Mouse (Mus musculus): Measurements from ENCODE around the gene Tex261. TPM values are rescaled to one million over a fixed set of nuclear protein-coding genes. Genes with fewer than 3 reads are reported as not detected.
"Not testable (repeated sequence)": the region's sequence is repeated elsewhere in the genome, so short reads cannot be mapped to it uniquely, and the experiment has no call there.

Gene Tex261
- polyA plus RNA-seq, 1 experiment from 2014 or later = 61.6 TPM

GRCm38 (mm10) chr6:83790533-83790932 is 14.9 kb upstream of the Tex261 start:
- not testable (repeated sequence) for H3K4me3 ChIP-seq (replicated peaks); H3K36me3 ChIP-seq (replicated peaks)
- 88% methylated on average over 5 of the region's 5 CpGs for WGBS

GRCm38 (mm10) chr6:83788554-83788953 is 12.9 kb upstream of the Tex261 start:
- Histone ChIP-seq H3K27ac (no peak overlapping the region), H3K4me2 (no peak overlapping the region), H3K4me3 (replicated peaks) (no peak overlapping the region), H3K9me3 (no peaks in the 10 kb centered on the region), H3K27me3 (peaks cover 4% of the 10 kb centered on the region), H3K9ac (no peak overlapping the region), H3K36me3 (replicated peaks) (no peaks in the 10 kb centered on the region), H3K4me1 (peaks cover 2% of the 10 kb centered on the region; the same call in 1 of the 2 replicates)
- 33% methylated on average over 7 of the region's 7 CpGs for WGBS
- peak; percentile 46 for ATAC-seq (ENCODE audit: low FRiP score)

More at GRCm38 (mm10) chr6:83790533-83790932, 14.9 kb upstream of the Tex261 start:
- not testable (repeated sequence) for ATAC-seq (ENCODE audit: low FRiP score); H3K9me3 ChIP-seq; H3K4me2 ChIP-seq; H3K9ac ChIP-seq; H3K4me1 ChIP-seq; H3K27me3 ChIP-seq; H3K27ac ChIP-seq

- WGBS = 77% methylated on average over 3 of the region's 3 CpGs
- no peak overlapping the region for H3K9ac ChIP-seq
- no peak overlapping the region for H3K27ac ChIP-seq
- H3K9me3 ChIP-seq = no peaks in the 10 kb centered on the region
- no peak overlapping the region for H3K4me2 ChIP-seq
- ATAC-seq (ENCODE audit: low FRiP score) = no peak
- no peak overlapping the region for H3K4me3 ChIP-seq (replicated peaks)
- no peaks in the 10 kb centered on the region for H3K36me3 ChIP-seq (replicated peaks)
- no peaks in the 10 kb centered on the region; the same call in none of the 2 replicates for H3K27me3 ChIP-seq
- peaks cover 2% of the 10 kb centered on the region; the same call in 1 of the 2 replicates for H3K4me1 ChIP-seq
These were observed 10.8 kb upstream of the Tex261 start for GRCm38 (mm10) chr6:83786426-83786825.

- H3K27me3 ChIP-seq = no peaks in the 10 kb centered on the region
- no peak for ATAC-seq (ENCODE audit: low FRiP score)
- H3K9ac ChIP-seq = no peak overlapping the region
- 3% methylated on average over 5 of the region's 5 CpGs for WGBS
- peaks cover 14% of the 10 kb centered on the region for H3K4me1 ChIP-seq
- no peak overlapping the region for H3K27ac ChIP-seq
- H3K36me3 ChIP-seq (replicated peaks) = no peaks in the 10 kb centered on the region
- no peak overlapping the region for H3K4me2 ChIP-seq
- no peaks in the 10 kb centered on the region for H3K9me3 ChIP-seq
- no peak overlapping the region for H3K4me3 ChIP-seq (replicated peaks)
These were observed 3.4 kb upstream of the Tex261 start for GRCm38 (mm10) chr6:83779026-83779425.

GRCm38 (mm10) chr6:83778306-83778705 is 2.7 kb upstream of the Tex261 start:
- Histone ChIP-seq H3K4me3 (replicated peaks) (no peak overlapping the region), H3K27ac (no peak overlapping the region), H3K27me3 (no peaks in the 10 kb centered on the region), H3K4me1 (peaks cover 18% of the 10 kb centered on the region), H3K9ac (no peak overlapping the region), H3K9me3 (no peaks in the 10 kb centered on the region), H3K36me3 (replicated peaks) (no peaks in the 10 kb centered on the region), H3K4me2 (no peak overlapping the region)
- 93% methylated on average over 7 of the region's 7 CpGs for WGBS
- no peak for ATAC-seq (ENCODE audit: low FRiP score)

GRCm38 (mm10) chr6:83774781-83775563 is 641 bp downstream of the Tex261 start:
- H3K4me2 ChIP-seq = peak overlapping the region; percentile 84
- 2% methylated on average over 14 of the region's 14 CpGs for WGBS
- peak overlapping the region; percentile 90 for H3K9ac ChIP-seq
- H3K9me3 ChIP-seq = no peaks in the 10 kb centered on the region
- peaks cover 23% of the 10 kb centered on the region for H3K36me3 ChIP-seq (replicated peaks)
- H3K4me3 ChIP-seq (replicated peaks) = peak overlapping the region; percentile 89
- H3K27ac ChIP-seq = peak overlapping the region; percentile 71
- H3K27me3 ChIP-seq = no peaks in the 10 kb centered on the region
- peak; percentile 31 for ATAC-seq (ENCODE audit: low FRiP score)
- H3K4me1 ChIP-seq = peaks cover 21% of the 10 kb centered on the region

- Histone ChIP-seq H3K27me3 (no peaks in the 10 kb centered on the region), H3K27ac (no peak overlapping the region), H3K4me3 (replicated peaks) (peak overlapping the region; percentile 89), H3K9me3 (no peaks in the 10 kb centered on the region), H3K4me1 (peaks cover 21% of the 10 kb centered on the region), H3K4me2 (peak overlapping the region; percentile 84), H3K9ac (peak overlapping the region; percentile 90; the same call in 1 of the 2 replicates), H3K36me3 (replicated peaks) (peaks cover 26% of the 10 kb centered on the region)
- WGBS = 66% methylated on average over 9 of the region's 9 CpGs
- ATAC-seq (ENCODE audit: low FRiP score) = no peak
These were observed 1.5 kb downstream of the Tex261 start for GRCm38 (mm10) chr6:83774126-83774525.

GRCm38 (mm10) chr6:83768485-83768884 is 7.1 kb downstream of the Tex261 start:
- 84% methylated on average over 5 of the region's 5 CpGs for WGBS
- H3K9me3 ChIP-seq = no peaks in the 10 kb centered on the region

GRCm38 (mm10) chr6:83766982-83767381 is 8.6 kb downstream of the Tex261 start:
- Histone ChIP-seq H3K4me3 (replicated peaks) (no peak overlapping the region), H3K27me3 (peaks cover 27% of the 10 kb centered on the region), H3K4me1 (peaks cover 9% of the 10 kb centered on the region), H3K36me3 (replicated peaks) (peaks cover 33% of the 10 kb centered on the region), H3K4me2 (no peak overlapping the region), H3K27ac (no peak overlapping the region), H3K9ac (no peak overlapping the region), H3K9me3 (no peaks in the 10 kb centered on the region)
- WGBS = 99% methylated on average over 3 of the region's 3 CpGs
- ATAC-seq (ENCODE audit: low FRiP score) = no peak

More at GRCm38 (mm10) chr6:83768485-83768884, 7.1 kb downstream of the Tex261 start:
- H3K36me3 ChIP-seq (replicated peaks) = peaks cover 41% of the 10 kb centered on the region
- H3K27ac ChIP-seq = no peak overlapping the region
- ATAC-seq (ENCODE audit: low FRiP score) = no peak
- H3K4me1 ChIP-seq = peaks cover 4% of the 10 kb centered on the region; the same call in 1 of the 2 replicates
- no peak overlapping the region for H3K4me3 ChIP-seq (replicated peaks)
- peaks cover 12% of the 10 kb centered on the region for H3K27me3 ChIP-seq
- H3K9ac ChIP-seq = no peak overlapping the region
- no peak overlapping the region for H3K4me2 ChIP-seq

- no peaks in the 10 kb centered on the region for H3K9me3 ChIP-seq
- no peak overlapping the region for H3K27ac ChIP-seq
- 0 out of 2 replicates have a peak, but pooled peaks have one; percentile 46 for ATAC-seq (ENCODE audit: low FRiP score)
- peaks cover 66% of the 10 kb centered on the region for H3K27me3 ChIP-seq
- H3K9ac ChIP-seq = no peak overlapping the region
- H3K4me1 ChIP-seq = peaks cover 9% of the 10 kb centered on the region
- peaks cover 3% of the 10 kb centered on the region; the same call in 1 of the 2 replicates for H3K36me3 ChIP-seq (replicated peaks)
- H3K4me2 ChIP-seq = peak overlapping the region; percentile 55
- H3K4me3 ChIP-seq (replicated peaks) = peak overlapping the region; percentile 29
- WGBS = under 1% methylated on average over 35 of the region's 35 CpGs
These were observed 12.7 kb downstream of the Tex261 start for GRCm38 (mm10) chr6:83762880-83763431.

- peaks cover 72% of the 10 kb centered on the region for H3K27me3 ChIP-seq
- peak within 1 kb of the TSS; percentile 55 for H3K4me2 ChIP-seq
- no peak within 1 kb of the TSS for H3K27ac ChIP-seq
- H3K4me1 ChIP-seq = peaks cover 9% of the 10 kb centered on the region
- WGBS = 18% methylated on average over 6 of the region's 6 CpGs
- peak within 1 kb of the TSS; percentile 29 for H3K4me3 ChIP-seq (replicated peaks)
- no peaks in the 10 kb centered on the region for H3K36me3 ChIP-seq (replicated peaks)
- no peaks in the 10 kb centered on the region for H3K9me3 ChIP-seq
- ATAC-seq (ENCODE audit: low FRiP score) = no peak
- no peak within 1 kb of the TSS for H3K9ac ChIP-seq
These were observed 13.3 kb downstream of the Tex261 start, which contains the start of gene Ankrd53 for GRCm38 (mm10) chr6:83762344-83762743. Ankrd53 (plus strand) TSS chr6:83762644.

GRCm38 (mm10) chr6:83756051-83756450 is 19.6 kb downstream of the Tex261 start:
- Histone ChIP-seq H3K4me1 (no peaks in the 10 kb centered on the region), H3K27me3 (peaks cover 89% of the 10 kb centered on the region), H3K36me3 (replicated peaks) (no peaks in the 10 kb centered on the region), H3K27ac (no peak overlapping the region), H3K4me2 (no peak overlapping the region), H3K9ac (no peak overlapping the region), H3K9me3 (no peaks in the 10 kb centered on the region), H3K4me3 (replicated peaks) (no peak overlapping the region)
- ATAC-seq (ENCODE audit: low FRiP score) = no peak
- 74% methylated on average over 9 of the region's 9 CpGs for WGBS
